Mouse (Mus musculus) ES-E14 (cell line): Measurements from ENCODE around the gene AY074887. TPM values are rescaled to one million over a fixed set of nuclear protein-coding genes. Genes with fewer than 3 reads are reported as not detected.

Experiments used
- DNase-seq: peaks from one replicate; pipeline ENCODE4 v3.0.0-alpha.2; 2013; ENCODE audit warnings: low read depth, low spot score
- H3K27ac ChIP-seq: 2 replicates; pipeline ENCODE4 v1.5.1; 2012; ENCODE audit warnings: low read depth, mild to moderate bottlenecking, low read length, moderate library complexity, mixed read lengths; ENCODE audit not compliant: poor library complexity, insufficient read depth, severe bottlenecking
- H3K36me3 ChIP-seq: 2 replicates; pipeline ENCODE4 v1.6.1; 2012; ENCODE audit warnings: mild to moderate bottlenecking, low read length, moderate library complexity, mixed read lengths; ENCODE audit not compliant: control insufficient read depth, poor library complexity, insufficient read depth, severe bottlenecking
- H3K4me1 ChIP-seq, 2 experiments: fragments of 150-350 bp in 1 of 2; sonication (generic) in 1 of 2; 2 replicates each; pipeline ENCODE4 v1.6.1; 2012; ENCODE audit warnings: low read length in 2 of 2, mild to moderate bottlenecking in 1 of 2, mixed read lengths in 1 of 2; ENCODE audit not compliant: control insufficient read depth in 2 of 2, insufficient read depth in 2 of 2, poor library complexity in 1 of 2
- H3K4me3 ChIP-seq, 2 experiments: fragments of 150-350 bp in 1 of 2; sonication (generic) in 1 of 2; 2 replicates each; pipeline ENCODE4 v1.5.1; 2012; ENCODE audit warnings: low read length in 2 of 2, low read depth in 1 of 2, mild to moderate bottlenecking in 1 of 2, mixed read lengths in 1 of 2; ENCODE audit not compliant: insufficient read depth in 1 of 2, poor library complexity in 1 of 2, severe bottlenecking in 1 of 2
- H3K9ac ChIP-seq: 2 replicates; pipeline ENCODE4 v1.6.1; 2012; ENCODE audit warnings: low read depth, mild to moderate bottlenecking, low read length, mixed read lengths; ENCODE audit not compliant: poor library complexity, insufficient read depth, severe bottlenecking
- H3K9me3 ChIP-seq: fragments of 150-350 bp; sonication (generic); 2 replicates; pipeline ENCODE4 v1.6.1; 2012; ENCODE audit warnings: low read depth, mild to moderate bottlenecking, low read length; ENCODE audit not compliant: control insufficient read depth, insufficient read depth
- CHD2 ChIP-seq: IDR thresholded peaks from 2 replicates; pipeline ENCODE4 v1.6.1; 2014; ENCODE audit warnings: mild to moderate bottlenecking, low read depth, low read length, inconsistent platforms
- HCFC1 ChIP-seq: IDR thresholded peaks from 2 replicates; pipeline ENCODE4 v1.6.1; 2012; ENCODE audit warnings: low read length, inconsistent platforms, borderline replicate concordance; ENCODE audit not compliant: insufficient read depth
- MAFK ChIP-seq: IDR thresholded peaks from 2 replicates; pipeline ENCODE4 v1.6.1; 2014; ENCODE audit warnings: mild to moderate bottlenecking, low read depth, low read length, inconsistent platforms; ENCODE audit not compliant: insufficient read depth
- ZC3H11A ChIP-seq: IDR thresholded peaks from 2 replicates; pipeline ENCODE4 v1.6.1; 2012; ENCODE audit warnings: low read depth, mild to moderate bottlenecking, inconsistent platforms, low read length, borderline replicate concordance
- ZNF384 ChIP-seq: IDR thresholded peaks from 2 replicates; pipeline ENCODE4 v1.6.1; 2012; ENCODE audit warnings: low read depth, low read length, inconsistent platforms
- in situ Hi-C, 2 experiments: fragments of 600-800 bp; cut with MboI; formaldehyde crosslinking; loops; one replicate each; pipeline ENCODE4 v1.15.1; 2025; ENCODE audit warnings: low sequenced_read_pairs in 2 of 2, inconsistent platforms in 1 of 2; ENCODE audit not compliant: unreplicated experiment in 2 of 2
- total RNA-seq: library from RNA; depleted of rRNA; stranded (reverse); fragments of 300-350 nt; gene quantifications from 2 replicates; pipeline ENCODE4 v1.2.3, GENCODE M21; 2012

The AY074887 gene
- total RNA-seq, 1 experiment: 0.49 TPM

GRCm38 (mm10) chr9:54944467-54944866 is 6.3 kb downstream of the AY074887 start:
- H3K27ac ChIP-seq: no peak overlapping the region
- H3K36me3 ChIP-seq: no peaks in the 10 kb centered on the region
- TF ChIP-seq MAFK: no peak
- no peak for TF ChIP-seq HCFC1
- TF ChIP-seq ZC3H11A: no peak
- TF ChIP-seq ZNF384: no peak
- TF ChIP-seq CHD2: no peak
- no peak for DNase-seq
- H3K9ac ChIP-seq: no peak overlapping the region
- no peak overlapping the region for H3K4me3 ChIP-seq
- no peaks in the 10 kb centered on the region for H3K9me3 ChIP-seq
- H3K4me1 ChIP-seq: peaks cover 0 to under 1% of the 10 kb centered on the region in 2 experiments; a peak in 1 of 4 replicates
- in situ Hi-C loops: loop anchor here in 1 of 2 experiments (25.0 kb wide), 1 partner anchor 168 kb away; no protein-coding TSS in a partner anchor

- DNase-seq: no peak
- H3K27ac ChIP-seq: no peak overlapping the region
- no peak overlapping the region for H3K9ac ChIP-seq
- no peaks in the 10 kb centered on the region for H3K36me3 ChIP-seq
- no peaks in the 10 kb centered on the region for H3K4me1 ChIP-seq
- in situ Hi-C loops: loop anchor here in 1 of 2 experiments (25.0 kb wide), 1 partner anchor 170 kb away; no protein-coding TSS in a partner anchor
- no peak overlapping the region for H3K4me3 ChIP-seq
- no peaks in the 10 kb centered on the region for H3K9me3 ChIP-seq
- no peak for TF ChIP-seq MAFK
- no peak for TF ChIP-seq ZNF384
- TF ChIP-seq CHD2: no peak
- no peak for TF ChIP-seq ZC3H11A
- no peak for TF ChIP-seq HCFC1
Measured at GRCm38 (mm10) chr9:54942071-54942470, 8.7 kb downstream of the AY074887 start.

GRCm38 (mm10) chr9:54932379-54932778 is 18.4 kb downstream of the AY074887 start:
- H3K36me3 ChIP-seq: no peaks in the 10 kb centered on the region
- no peaks in the 10 kb centered on the region for H3K9me3 ChIP-seq
- no peaks in the 10 kb centered on the region for H3K4me1 ChIP-seq
- TF ChIP-seq ZNF384 (no peak), CHD2 (no peak)
- DNase-seq: no peak
- no peak overlapping the region for H3K9ac ChIP-seq
- no peak overlapping the region for H3K4me3 ChIP-seq
- in situ Hi-C loops: loop anchor here in 1 of 2 experiments (25.0 kb wide), 1 partner anchor 180 kb away; no protein-coding TSS in a partner anchor
- H3K27ac ChIP-seq: no peak overlapping the region

DNA sequence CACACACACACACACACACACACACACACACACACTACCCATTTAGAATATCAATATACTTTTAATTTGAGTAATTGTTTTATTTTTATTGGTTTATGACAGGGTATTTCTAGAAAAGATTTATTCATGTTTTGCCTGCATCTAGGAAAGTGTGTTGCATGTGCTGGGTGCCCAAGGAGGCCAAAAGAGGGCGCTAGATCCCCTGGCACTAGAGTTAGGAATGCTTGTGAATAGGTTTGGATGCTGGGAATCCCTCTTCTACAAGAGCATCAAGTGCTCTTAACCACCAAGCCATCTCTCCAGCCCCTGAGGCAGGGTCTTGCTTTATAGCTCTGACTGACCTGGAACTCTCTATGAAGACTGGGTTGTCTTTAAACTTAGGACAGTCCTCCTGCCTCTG is 19.0 kb downstream of the AY074887 start:
- Histone ChIP-seq H3K9ac (no peak overlapping the region), H3K4me3 (no peak overlapping the region), H3K36me3 (no peaks in the 10 kb centered on the region), H3K4me1 (no peaks in the 10 kb centered on the region), H3K9me3 (no peaks in the 10 kb centered on the region), H3K27ac (no peak overlapping the region)
- TF ChIP-seq ZC3H11A (peak; percentile 62; the same call in 1 of the 2 replicates), MAFK (no peak)
- peak; percentile 59 for DNase-seq
- in situ Hi-C loops: loop anchor here in 1 of 2 experiments (25.0 kb wide), 1 partner anchor 181 kb away; no protein-coding TSS in a partner anchor

DNA sequence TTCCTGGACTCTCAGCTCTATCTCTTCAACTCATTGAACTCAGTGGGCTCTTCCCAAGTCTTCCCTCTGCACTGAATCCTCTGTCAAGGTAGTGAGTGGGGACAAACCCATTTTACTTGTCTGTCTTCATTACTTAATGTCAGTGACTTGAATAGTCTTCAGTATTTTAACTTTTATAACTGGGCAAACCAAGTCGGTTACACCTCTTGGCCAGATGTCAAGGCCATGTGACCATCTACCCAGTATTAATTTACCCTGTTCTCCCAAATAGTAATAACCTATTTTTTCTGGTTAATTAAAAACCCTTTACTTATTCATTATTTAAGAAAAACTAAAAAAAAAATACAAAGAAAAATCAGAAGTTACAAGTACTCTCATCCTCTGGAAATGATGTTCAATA is 20.1 kb downstream of the AY074887 start:
- no peak for DNase-seq
- Histone ChIP-seq H3K36me3 (no peaks in the 10 kb centered on the region), H3K27ac (no peak overlapping the region), H3K4me3 (no peak overlapping the region), H3K4me1 (no peaks in the 10 kb centered on the region), H3K9me3 (no peaks in the 10 kb centered on the region), H3K9ac (no peak overlapping the region)
- TF ChIP-seq ZC3H11A: no peak
- TF ChIP-seq HCFC1: no peak
- no peak for TF ChIP-seq ZNF384
- TF ChIP-seq MAFK: no peak
- no peak for TF ChIP-seq CHD2
- in situ Hi-C loops: loop anchor here in 1 of 2 experiments (25.0 kb wide), 1 partner anchor 182 kb away; no protein-coding TSS in a partner anchor
